In genomic region chr4:150447517-150447916, GRCm38 (mm10) we compare ENCODE assay signal across 26 mouse cellular contexts.
DNase-seq lines count a peak whose midpoint lies in the region; ATAC-seq and TF ChIP-seq lines count a peak whose summit lies in the region.
"Had no signal": no experiment of that assay in that cellular context is flagged by ENCODE, and none has a peak within 500 bp of the region (broad histone marks: within the 10 kb centered on the region; RNA-seq: fewer than 3 reads in every experiment).

No protein-coding gene starts in this region.

- H3K27me3 ChIP-seq in forebrain, embryonic 10.5 days (ENCODE audit: poor library complexity, severe bottlenecking) = no peaks in the 10 kb centered on the region
- no peaks in the 10 kb centered on the region for H3K27me3 ChIP-seq in forebrain, embryonic 14.5 days (replicated peaks; ENCODE audit: control insufficient read depth, insufficient read depth, low read length)
- no peaks in the 10 kb centered on the region for H3K27me3 ChIP-seq in heart, embryonic 13.5 days (replicated peaks)
- no peaks in the 10 kb centered on the region for H3K27me3 ChIP-seq in lung, postnatal 0 days (replicated peaks; ENCODE audit: insufficient read depth, low read length)
- H3K27me3 ChIP-seq: embryonic facial prominence, embryonic 13.5 days; forebrain, embryonic 13.5 days; intestine, embryonic 15.5 days; limb, embryonic 12.5 days; liver, embryonic 12.5 days; midbrain, embryonic 15.5 days; neural tube, embryonic 12.5 days had no signal

- H3K27ac ChIP-seq in forebrain, embryonic 10.5 days = peak overlapping the region; percentile 35; the same call in 1 of the 2 replicates
- H3K27ac ChIP-seq in forebrain, embryonic 14.5 days (ENCODE audit: low read depth, low read length) = no peak overlapping the region
- peak overlapping the region; percentile 10; the same call in 1 of the 2 replicates for H3K27ac ChIP-seq in heart, embryonic 13.5 days (replicated peaks)
- H3K27ac ChIP-seq in lung, postnatal 0 days (ENCODE audit: low read length) = no peak overlapping the region
- H3K27ac ChIP-seq: forebrain, embryonic 13.5 days; intestine, embryonic 15.5 days; limb, embryonic 12.5 days; liver, embryonic 12.5 days; macrophage; midbrain, embryonic 15.5 days; neural tube, embryonic 12.5 days had no signal

- TF ChIP-seq EP300 in lung, postnatal 0 days (IDR thresholded peaks at IDR 0.05) = no peak

- peaks cover 5% of the 10 kb centered on the region for H3K36me3 ChIP-seq in forebrain, embryonic 10.5 days (replicated peaks)
- no peaks in the 10 kb centered on the region for H3K36me3 ChIP-seq in forebrain, embryonic 14.5 days (ENCODE audit: control insufficient read depth, insufficient read depth, low read length)
- no peaks in the 10 kb centered on the region for H3K36me3 ChIP-seq in heart, embryonic 13.5 days
- H3K36me3 ChIP-seq in lung, postnatal 0 days (ENCODE audit: insufficient read depth, low read length) = no peaks in the 10 kb centered on the region
- H3K36me3 ChIP-seq: embryonic facial prominence, embryonic 13.5 days; intestine, embryonic 15.5 days; midbrain, embryonic 15.5 days; neural tube, embryonic 12.5 days had no signal

- peaks cover 80% of the 10 kb centered on the region for H3K4me1 ChIP-seq in forebrain, embryonic 10.5 days
- peaks cover 33% of the 10 kb centered on the region for H3K4me1 ChIP-seq in forebrain, embryonic 14.5 days (ENCODE audit: control insufficient read depth, insufficient read depth, low read length)
- H3K4me1 ChIP-seq in heart, embryonic 13.5 days = peaks cover 89% of the 10 kb centered on the region
- H3K4me1 ChIP-seq in lung, postnatal 0 days (ENCODE audit: insufficient read depth, low read depth, low read length) = no peaks in the 10 kb centered on the region; the same call in 1 of the 2 replicates

- no peak overlapping the region for H3K4me2 ChIP-seq in forebrain, embryonic 14.5 days (ENCODE audit: low read length)
- no peak overlapping the region for H3K4me2 ChIP-seq in heart, embryonic 13.5 days
- no peak overlapping the region for H3K4me2 ChIP-seq in lung, postnatal 0 days (replicated peaks; ENCODE audit: low read depth, low read length)
- H3K4me2 ChIP-seq: embryonic facial prominence, embryonic 13.5 days; forebrain, embryonic 13.5 days; intestine, embryonic 15.5 days; limb, embryonic 12.5 days; liver, embryonic 12.5 days; midbrain, embryonic 15.5 days; neural tube, embryonic 12.5 days had no signal

- DNase-seq in forebrain, embryonic 10.5 days (ENCODE audit: extremely low spot score, low spot score) = no peak
- DNase-seq in forebrain, embryonic 14.5 days (ENCODE audit: low spot score) = no peak
- DNase-seq in heart, postnatal 10 days = no peak
- DNase-seq in lung, adult 18-20 months = peak; percentile 18 to 55
- no peak for DNase-seq in lung, postnatal 14 days
- peak; percentile 78 for DNase-seq in lung, postnatal 0 days (ENCODE audit: low spot score)
- DNase-seq: adrenal gland, postnatal 14 days; cerebellum, adult 2 months; cerebellum, postnatal 25 days; embryo, embryonic 11 days; gastrocnemius, postnatal 10 days; heart, postnatal 14 days; kidney, adult 9 months; kidney, postnatal 4 days; thymus, postnatal 36 days had no signal

- no peak for ATAC-seq in forebrain, embryonic 14.5 days
- no peak for ATAC-seq in heart, embryonic 13.5 days (ENCODE audit: extremely low read depth, insufficient number of reproducible peaks, low FRiP score, low TSS enrichment)
- peak; percentile 92 for ATAC-seq in lung, postnatal 0 days
- ATAC-seq: forebrain, embryonic 13.5 days; hindbrain, embryonic 16.5 days; intestine, embryonic 15.5 days; liver, embryonic 12.5 days had no signal

- no peak overlapping the region for H3K4me3 ChIP-seq in forebrain, embryonic 10.5 days
- H3K4me3 ChIP-seq in forebrain, embryonic 14.5 days (ENCODE audit: low read depth, low read length) = no peak overlapping the region
- H3K4me3 ChIP-seq in heart, embryonic 13.5 days = no peak overlapping the region
- H3K4me3 ChIP-seq in lung, postnatal 0 days (ENCODE audit: low read depth, low read length) = no peak overlapping the region
- H3K4me3 ChIP-seq: embryonic facial prominence, embryonic 13.5 days; erythroblast, embryonic 14.5 days; forebrain, embryonic 13.5 days; intestine, embryonic 15.5 days; limb, embryonic 12.5 days; liver, embryonic 12.5 days; midbrain, embryonic 15.5 days; neural tube, embryonic 12.5 days had no signal

- H3K9ac ChIP-seq in forebrain, embryonic 14.5 days (ENCODE audit: low read length) = no peak overlapping the region
- no peak overlapping the region for H3K9ac ChIP-seq in heart, embryonic 13.5 days
- no peak overlapping the region for H3K9ac ChIP-seq in lung, postnatal 0 days (replicated peaks; ENCODE audit: low read depth)
- H3K9ac ChIP-seq: embryonic facial prominence, embryonic 13.5 days; forebrain, embryonic 13.5 days; intestine, embryonic 15.5 days; limb, embryonic 12.5 days; liver, embryonic 12.5 days; midbrain, embryonic 15.5 days; neural tube, embryonic 12.5 days had no signal

- no peaks in the 10 kb centered on the region for H3K9me3 ChIP-seq in forebrain, embryonic 10.5 days
- H3K9me3 ChIP-seq in forebrain, embryonic 14.5 days (replicated peaks; ENCODE audit: control insufficient read depth, low read length) = no peaks in the 10 kb centered on the region
- H3K9me3 ChIP-seq in heart, embryonic 13.5 days = no peaks in the 10 kb centered on the region
- no peaks in the 10 kb centered on the region for H3K9me3 ChIP-seq in lung, postnatal 0 days (ENCODE audit: low read length)
- H3K9me3 ChIP-seq: embryonic facial prominence, embryonic 13.5 days; forebrain, embryonic 13.5 days; intestine, embryonic 15.5 days; limb, embryonic 12.5 days; liver, embryonic 12.5 days; midbrain, embryonic 15.5 days; neural tube, embryonic 12.5 days had no signal

- intact Hi-C loops in heart, postnatal 10 days (cut with DNase I) = loop anchor here (2.0 to 5.0 kb wide), 3 partner anchors 15 to 75 kb away; no protein-coding TSS in a partner anchor

- no peak for TF ChIP-seq CTCF in lung, postnatal 0 days (IDR thresholded peaks at IDR 0.05)

- 94% methylated on average over 3 of the region's 3 CpGs for WGBS in forebrain, embryonic 10.5 days
- WGBS in forebrain, embryonic 14.5 days = 86% methylated on average over 3 of the region's 3 CpGs
- 64% methylated on average over 3 of the region's 3 CpGs for WGBS in heart, embryonic 13.5 days
- 40% methylated on average over 3 of the region's 3 CpGs for WGBS in lung, postnatal 0 days

Comparison
In these comparisons a context has a peak if more than half of its experiments do, and no peak if none do; other contexts are left out.
1. DNase-seq: peak in lung, adult 18-20 months (2 of 2) and lung, postnatal 0 days (single experiment); none in forebrain, embryonic 10.5 days (single experiment), forebrain, embryonic 14.5 days (single experiment), heart, postnatal 10 days (0 of 2) and lung, postnatal 14 days (single experiment).
2. H3K27ac ChIP-seq: peak in forebrain, embryonic 10.5 days (single experiment) and heart, embryonic 13.5 days (single experiment); none in forebrain, embryonic 14.5 days (single experiment) and lung, postnatal 0 days (single experiment).